ENCODE assay signal across 8 mouse cellular contexts in genomic region chr14:62850980-62851379, GRCm38 (mm10). TPM values are rescaled to one million over a fixed set of nuclear protein-coding genes. Genes with fewer than 3 reads are reported as not detected.
DNase-seq lines count a peak whose midpoint lies in the region; ATAC-seq and TF ChIP-seq lines count a peak whose summit lies in the region.

No protein-coding gene starts in this region.

- TF ChIP-seq CTCF in Patski (IDR thresholded peaks at IDR 0.05), result no peak

- in situ Hi-C loops in Patski (cut with MboI; ENCODE audit: low pct_unique_long_range_greater_than_20kb), result no loop called here

- H3K4me3 ChIP-seq in forebrain, embryonic 12.5 days (replicated peaks), result no peak overlapping the region

- peaks cover 32% of the 10 kb centered on the region for H3K4me1 ChIP-seq in forebrain, embryonic 12.5 days

- no peaks in the 10 kb centered on the region for H3K27me3 ChIP-seq in Patski
- no peaks in the 10 kb centered on the region for H3K27me3 ChIP-seq in forebrain, embryonic 12.5 days

- no peak overlapping the region for H3K9ac ChIP-seq in forebrain, embryonic 12.5 days

- 0 out of 2 replicates have a peak, but pooled peaks cover 5% of the 10 kb centered on the region for H3K9me3 ChIP-seq in forebrain, embryonic 12.5 days

- peak; percentile 30 for DNase-seq in gastrocnemius, postnatal 25 days
- no peak for DNase-seq in gastrocnemius, postnatal 10 days
- DNase-seq in Patski (ENCODE audit: low read depth, low spot score), result peak; percentile 27
- peak; percentile 50 to 72 for DNase-seq in kidney, postnatal 25 days
- no peak for DNase-seq in thymus, postnatal 10 days (ENCODE audit: low spot score in 2 of 2)
- DNase-seq in adrenal gland, postnatal 25 days, result no peak

- POLR2A ChIA-PET in Patski (lab: Charles Lee), result no interaction called here

- no peak overlapping the region for H3K27ac ChIP-seq in forebrain, embryonic 12.5 days

- 18% methylated on average over 6 of the region's 6 CpGs for WGBS in forebrain, embryonic 12.5 days

- no peaks in the 10 kb centered on the region for H3K36me3 ChIP-seq in forebrain, embryonic 12.5 days (replicated peaks)

- peak; percentile 94 for ATAC-seq in Patski
- ATAC-seq in forebrain, embryonic 12.5 days (ENCODE audit: low FRiP score), result peak; percentile 69; the same call in 1 of the 2 replicates
- ATAC-seq in megakaryocyte-erythroid progenitor cell, adult 5-6 weeks (replicated peaks; ENCODE audit: low FRiP score, low TSS enrichment, poor library complexity, severe bottlenecking), result no peak

- CTCF ChIA-PET in Patski (lab: Charles Lee), result interaction anchor here (1.5 to 1.6 kb wide), 2 partner anchors 23 to 34 kb away, joined by 3 to 4 read pairs; no protein-coding TSS in a partner anchor

- H3K4me2 ChIP-seq in forebrain, embryonic 12.5 days, result no peak overlapping the region

RNA-seq across cellular contexts. Expression of gene Wdfy2, which starts 13.5 kb away (rescaled TPM):
- 1 to 10 TPM; 5.8 to 6.2 TPM for total RNA-seq in gastrocnemius, postnatal 25 days (2021)
- 10 to 100 TPM in 1 of 2 experiments, 1 to 10 TPM in 1; 8.9 to 10.1 TPM for total RNA-seq in gastrocnemius, postnatal 10 days (2021)
- 9.4 TPM for polyA plus RNA-seq in Patski (2021)
- 15.1 and 15.3 TPM in 2 replicates for polyA plus RNA-seq in forebrain, embryonic 12.5 days (2016; fragmentation: Nextera tagmentation; extraction: Ambion mirVana)
- total RNA-seq in megakaryocyte-erythroid progenitor cell, adult 5-6 weeks (2014; fragmentation: Nextera tagmentation), result 2.8 and 5.7 TPM in 2 replicates
- total RNA-seq in megakaryocyte-erythroid progenitor cell, adult 5-6 weeks (2017), result 4.8 and 4.9 TPM in 2 replicates
- total RNA-seq in adrenal gland, postnatal 25 days (2021), result 43.2 and 46.3 TPM in 2 replicates

Comparison
In these comparisons a context has a peak if more than half of its experiments do, and no peak if none do; other contexts are left out.
1. DNase-seq: peak in gastrocnemius, postnatal 25 days (single experiment), Patski (single experiment) and kidney, postnatal 25 days (2 of 2); none in gastrocnemius, postnatal 10 days (single experiment), thymus, postnatal 10 days (0 of 2) and adrenal gland, postnatal 25 days (single experiment).